Mouse (Mus musculus) common myeloid progenitor, adult 5-6 weeks (primary cell): Measurements from ENCODE around the gene Kif19a. TPM values are rescaled to one million over a fixed set of nuclear protein-coding genes. Genes with fewer than 3 reads are reported as not detected.
A peak's percentile ranks its signal among the peaks of the same experiment; 100 is the strongest.

ENCODE experiments used
- ATAC-seq: replicated peaks from 2 replicates; pipeline ENCODE4 v1.8.0; 2016; ENCODE audit warnings: low read depth, mild to moderate bottlenecking, moderate TSS enrichment, inconsistent platforms; ENCODE audit not compliant: poor library complexity, severe bottlenecking
- total RNA-seq: library from RNA; stranded (forward); fragments of 200-1000, 187-1606 nt; gene quantifications from 2 replicates; pipeline ENCODE4 v1.2.3, GENCODE M21; 2017

Gene Kif19a
- total RNA-seq, 1 experiment from 2014 or later: not detected

GRCm38 (mm10) chr11:114771896-114772295 is 6.7 kb downstream of the Kif19a start:
- no peak for ATAC-seq

- ATAC-seq: no peak
These were observed 14.9 kb downstream of the Kif19a start for GRCm38 (mm10) chr11:114780076-114780475.

GRCm38 (mm10) chr11:114785892-114786291 is 20.7 kb downstream of the Kif19a start:
- ATAC-seq: no peak

- no peak; the same call in 1 of the 2 replicates for ATAC-seq
These were observed 21.1 kb downstream of the Kif19a start for GRCm38 (mm10) chr11:114786326-114786725.

- ATAC-seq: no peak
These were observed 22.4 kb downstream of the Kif19a start for GRCm38 (mm10) chr11:114787611-114788010.

GRCm38 (mm10) chr11:114789061-114789714 is 24.0 kb downstream of the Kif19a start:
- ATAC-seq: peak; percentile 75

- ATAC-seq: no peak
These were observed 24.5 kb downstream of the Kif19a start for GRCm38 (mm10) chr11:114789716-114790115.

GRCm38 (mm10) chr11:114790171-114790570 is 25.0 kb downstream of the Kif19a start:
- ATAC-seq: no peak

GRCm38 (mm10) chr11:114790841-114791240 is 25.7 kb downstream of the Kif19a start:
- no peak for ATAC-seq

- no peak for ATAC-seq
These were observed 26.2 kb downstream of the Kif19a start for GRCm38 (mm10) chr11:114791351-114791889.

GRCm38 (mm10) chr11:114791891-114792411 is 26.8 kb downstream of the Kif19a start:
- ATAC-seq: no peak

GRCm38 (mm10) chr11:114792931-114793494 is 27.8 kb downstream of the Kif19a start:
- peak; percentile 23; the same call in 1 of the 2 replicates for ATAC-seq

GRCm38 (mm10) chr11:114793868-114794545 is 28.8 kb downstream of the Kif19a start:
- no peak for ATAC-seq

GRCm38 (mm10) chr11:114794691-114795090 is 29.5 kb downstream of the Kif19a start:
- no peak for ATAC-seq

- ATAC-seq: peak; percentile 48
These were observed 30.1 kb downstream of the Kif19a start for GRCm38 (mm10) chr11:114795231-114795746.

GRCm38 (mm10) chr11:114795848-114796322 is 30.7 kb downstream of the Kif19a start, which contains the start of gene Btbd17:
Gene Btbd17 (minus strand): TSS chr11:114795945.
- no peak for ATAC-seq

GRCm38 (mm10) chr11:114797176-114797575 is 32.0 kb downstream of the Kif19a start:
- no peak for ATAC-seq

- no peak for ATAC-seq
These were observed 32.8 kb downstream of the Kif19a start for GRCm38 (mm10) chr11:114797981-114798380.

GRCm38 (mm10) chr11:114798624-114799023 is 33.4 kb downstream of the Kif19a start, which contains the start of gene Gpr142:
Gene Gpr142 (plus strand): TSS chr11:114798924.
- no peak for ATAC-seq

- no peak for ATAC-seq
These were observed 36.7 kb downstream of the Kif19a start for GRCm38 (mm10) chr11:114801906-114802305.
